Mouse (Mus musculus) testis, postnatal 14 days (tissue): ENCODE measurements around the gene Macrod1.

Experiments used
- DNase-seq: peaks from one replicate; pipeline ENCODE4 v3.0.0; 2021; ENCODE audit warnings: low spot score

The Macrod1 gene

DNA sequence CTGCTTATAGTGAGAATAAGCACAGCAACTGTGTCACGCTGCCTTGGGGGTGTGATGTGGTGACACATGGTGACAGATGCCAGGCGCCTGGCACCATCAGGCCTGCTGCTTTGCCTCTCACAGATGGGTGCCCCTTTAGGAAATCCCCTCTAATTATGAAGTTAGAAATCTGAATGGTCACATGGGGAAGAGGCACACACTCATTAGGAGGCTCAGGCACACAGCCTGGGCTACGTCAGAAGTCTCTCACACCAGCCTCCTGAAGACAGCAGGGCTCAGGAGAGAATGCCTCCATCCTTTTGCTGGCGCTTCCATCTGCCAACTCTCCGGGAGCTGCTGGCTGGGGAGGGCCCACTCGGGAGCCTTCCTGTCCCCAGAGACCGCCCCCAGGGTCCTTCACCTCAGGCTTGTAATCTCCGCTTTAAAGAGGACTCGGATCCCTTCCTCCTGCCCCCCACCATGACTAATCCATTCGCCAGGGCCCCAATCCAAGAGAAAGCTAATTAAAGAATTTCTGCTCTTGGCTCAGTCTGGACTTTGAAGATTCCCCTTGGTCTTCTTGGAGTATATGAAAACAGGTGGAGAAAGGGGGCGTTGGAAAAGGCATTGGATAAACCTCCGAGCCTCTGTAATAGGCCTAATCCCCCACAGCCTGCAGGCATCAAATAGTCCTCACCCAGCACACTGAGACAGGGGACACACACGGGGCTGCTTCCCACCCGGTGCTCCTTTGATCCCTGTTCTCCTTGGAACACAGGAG is 26.6 kb downstream of the Macrod1 start:
- no peak for DNase-seq

DNA sequence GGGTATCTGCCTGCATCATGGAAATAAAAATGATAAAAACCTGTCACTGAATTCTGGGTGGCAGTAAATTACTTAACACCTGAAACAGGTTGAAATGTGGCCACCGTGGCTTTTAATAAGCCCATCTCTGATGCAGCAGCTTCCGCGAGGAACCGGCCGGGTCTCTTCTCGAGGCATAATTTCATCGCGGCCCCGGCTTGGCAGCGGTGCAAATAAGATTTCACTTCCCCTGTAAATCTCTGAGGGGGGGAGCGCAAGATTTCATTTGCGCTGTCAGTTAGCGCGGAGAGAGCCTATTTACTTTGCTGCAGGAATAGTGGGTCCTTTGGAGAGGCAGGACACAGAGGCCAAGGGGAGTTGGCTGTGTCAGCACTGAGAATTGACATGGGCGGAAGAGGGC is 28.1 kb downstream of the Macrod1 start:
- no peak for DNase-seq

DNA sequence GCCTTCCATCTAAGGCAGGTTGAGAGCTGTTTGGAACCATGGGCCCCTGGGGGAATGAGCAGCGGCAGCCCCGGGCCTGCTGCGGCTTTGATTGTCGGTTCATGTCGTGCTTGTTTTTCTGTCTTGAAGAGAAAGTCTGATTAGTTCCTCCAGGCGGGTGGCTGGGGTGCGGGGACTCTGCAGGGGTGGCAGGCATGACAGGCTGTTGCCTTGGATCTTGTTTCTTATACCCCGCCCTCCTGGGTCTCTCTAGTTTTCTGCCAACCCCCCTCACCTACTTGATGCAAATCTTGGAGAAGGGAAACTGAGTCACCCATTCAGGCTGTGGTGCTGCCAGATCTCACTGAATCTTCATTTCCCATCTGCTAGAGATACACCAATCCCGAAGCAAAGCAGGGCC is 31.9 kb downstream of the Macrod1 start:
- no peak for DNase-seq

DNA sequence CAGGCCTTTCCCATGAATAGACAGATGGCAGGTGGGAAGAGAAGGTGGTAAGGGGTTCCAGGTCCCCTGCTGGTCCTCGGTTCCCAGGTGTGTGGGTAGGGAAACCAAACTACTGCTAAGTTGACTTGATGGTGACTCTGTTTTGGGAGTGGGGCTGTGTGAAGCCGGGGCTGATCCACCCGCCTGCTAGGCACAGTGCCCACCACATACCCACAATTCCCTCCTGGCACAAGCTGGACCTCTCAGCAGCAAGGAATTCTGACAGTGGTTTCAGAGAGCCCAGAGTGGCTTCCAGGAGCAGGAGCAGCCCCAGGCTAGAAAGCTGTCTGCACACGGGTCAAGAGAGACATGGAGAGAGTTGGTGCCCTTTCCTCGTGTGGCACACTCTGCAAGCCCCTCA is 32.4 kb downstream of the Macrod1 start:
- no peak for DNase-seq

- no peak for DNase-seq
Measured at GRCm38 (mm10) chr19:7089842-7090251, 33.2 kb downstream of the Macrod1 start.

DNA sequence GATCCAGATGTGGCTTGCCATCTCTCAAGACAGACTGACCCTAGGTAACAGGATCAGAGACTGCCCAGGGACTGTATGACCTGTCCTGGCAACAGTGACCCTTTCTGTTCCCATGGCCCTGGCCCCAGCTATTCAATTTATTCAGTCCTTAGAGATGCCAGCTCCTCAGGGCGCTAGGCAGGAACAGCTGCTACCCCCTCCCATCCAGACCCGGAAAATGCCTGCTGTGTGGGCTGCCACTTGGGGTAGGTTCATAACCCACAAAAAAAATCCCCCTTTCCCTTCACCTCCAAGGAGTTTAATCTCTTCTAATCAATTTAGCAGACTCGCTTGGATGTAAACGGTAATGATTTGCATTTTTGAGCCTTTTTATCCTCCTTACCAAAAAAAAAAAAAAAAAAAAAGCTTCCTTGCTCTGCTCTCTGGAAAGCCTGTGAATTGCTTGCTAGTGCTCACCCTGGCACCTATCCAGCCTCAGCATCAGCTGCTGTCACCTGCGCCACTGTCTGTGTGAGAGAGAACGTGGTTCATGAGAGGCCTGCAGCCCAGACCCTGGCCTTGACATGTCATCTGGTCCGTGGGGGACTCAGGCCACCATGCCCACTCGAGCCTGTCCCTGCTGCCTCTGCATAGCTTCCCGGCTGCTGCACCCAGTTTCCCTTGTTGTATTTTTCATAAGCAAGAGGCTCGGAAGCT is 33.9 kb downstream of the Macrod1 start:
- no peak for DNase-seq

- no peak for DNase-seq
Measured at GRCm38 (mm10) chr19:7091448-7092050, 34.9 kb downstream of the Macrod1 start.

GRCm38 (mm10) chr19:7092756-7093155 is 36.1 kb downstream of the Macrod1 start:
- DNase-seq, result no peak

DNA sequence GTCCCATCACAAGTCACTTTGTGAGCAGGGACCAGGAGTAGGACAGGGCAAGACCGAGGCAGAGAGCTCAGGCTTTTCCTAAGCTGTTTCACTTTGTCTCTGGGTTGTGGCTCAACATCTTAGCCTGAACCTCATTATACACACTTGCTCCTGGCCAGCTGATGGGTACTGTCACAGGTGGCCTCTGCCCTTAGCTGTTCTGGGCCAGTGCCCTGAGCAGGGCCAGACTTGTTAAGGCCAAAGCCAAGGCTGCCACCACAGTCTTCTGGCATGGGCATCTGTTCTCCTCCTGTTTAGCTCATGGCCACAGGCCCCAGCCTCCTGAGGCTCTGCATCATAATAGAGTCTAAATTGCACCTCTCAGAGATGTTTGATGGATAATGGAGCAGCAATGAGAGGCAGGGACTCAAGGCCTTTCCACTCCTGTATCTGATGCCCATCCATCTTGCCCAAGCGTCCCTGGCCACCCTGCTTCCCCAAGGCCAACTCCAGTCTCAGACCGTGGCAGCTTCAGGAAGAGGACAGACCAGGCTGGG is 43.1 kb downstream of the Macrod1 start:
- no peak for DNase-seq

- DNase-seq, result no peak
Measured at GRCm38 (mm10) chr19:7102039-7102438, 45.4 kb downstream of the Macrod1 start.

DNA sequence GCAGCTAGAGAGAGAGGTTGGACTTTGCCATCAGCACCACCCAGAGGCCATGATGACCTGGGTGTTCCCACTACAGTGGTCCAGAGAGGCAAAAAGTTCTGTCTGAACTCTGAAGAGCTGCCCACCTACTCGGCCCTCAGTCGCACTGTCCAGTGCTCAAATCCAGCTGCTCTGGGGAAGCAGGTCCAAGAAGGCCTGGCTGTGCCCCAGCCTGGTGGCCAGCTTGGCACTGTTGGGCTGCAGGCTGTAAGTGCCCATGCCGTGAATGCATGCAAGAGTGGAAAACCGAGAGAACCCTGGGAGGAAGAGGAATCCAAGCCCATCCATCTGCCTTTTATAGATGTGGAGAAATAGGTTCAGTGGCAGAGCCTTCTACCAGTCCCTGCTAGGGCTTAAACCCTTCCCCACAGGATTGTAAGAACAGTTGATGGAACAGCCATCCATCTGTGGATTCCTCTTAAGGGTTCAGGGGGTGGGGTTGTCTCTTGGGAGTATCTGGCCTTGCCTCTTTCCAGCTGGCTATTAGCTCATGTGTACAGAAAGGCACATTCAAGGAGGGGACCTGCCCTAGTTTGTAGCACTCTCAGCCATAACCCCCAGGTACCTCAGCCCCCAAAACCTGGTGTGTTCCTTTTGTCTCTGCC is 46.9 kb downstream of the Macrod1 start:
- DNase-seq, result no peak

- no peak for DNase-seq
Measured at GRCm38 (mm10) chr19:7103993-7104401, 47.4 kb downstream of the Macrod1 start.

DNA sequence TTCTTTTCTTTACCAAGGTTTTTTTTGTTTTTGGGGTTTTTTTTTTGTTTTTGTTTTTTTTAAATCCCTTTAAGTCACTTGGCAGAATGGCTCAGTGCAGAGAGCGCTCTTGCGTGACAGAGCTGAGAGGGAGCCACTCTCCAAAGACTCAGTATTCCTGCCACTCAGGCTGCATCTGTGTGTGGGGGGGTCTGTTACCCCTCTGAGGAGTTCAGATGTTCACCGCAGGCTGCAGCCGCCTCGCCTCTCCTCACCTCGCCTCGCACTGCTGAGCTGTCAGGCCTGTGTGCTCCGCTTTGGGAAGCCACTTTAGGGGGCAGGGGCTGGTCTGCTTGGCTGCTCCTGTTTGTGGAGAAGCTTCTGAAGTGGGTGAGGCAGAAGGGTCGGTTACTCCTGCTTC is 48.9 kb downstream of the Macrod1 start, which contains the start of gene Flrt1:
Flrt1 (minus strand) TSS at position 186 of the 400 bp plus-strand sequence.
- DNase-seq, result no peak

DNA sequence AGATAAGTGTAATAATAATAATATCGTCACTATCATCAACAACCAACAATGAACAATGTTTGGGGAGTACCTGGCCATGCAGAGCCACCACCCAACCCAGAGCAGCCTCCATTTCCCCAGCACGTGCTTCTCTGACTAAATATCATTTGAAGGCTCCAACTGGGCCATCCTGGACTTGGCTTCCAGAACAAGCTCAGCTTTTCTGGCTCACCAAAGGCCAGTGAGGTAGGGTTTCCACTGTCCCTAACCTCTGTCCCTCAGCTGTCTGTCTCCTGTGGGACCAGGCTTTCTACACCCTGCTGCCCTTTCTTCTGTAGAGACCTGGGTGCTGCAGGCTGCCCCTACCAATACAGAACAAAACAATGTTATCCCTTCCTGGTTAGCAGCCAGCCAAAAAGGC is 50.0 kb downstream of the Macrod1 start:
- DNase-seq, result no peak

GRCm38 (mm10) chr19:7107174-7107573 is 50.6 kb downstream of the Macrod1 start:
- DNase-seq, result no peak

DNA sequence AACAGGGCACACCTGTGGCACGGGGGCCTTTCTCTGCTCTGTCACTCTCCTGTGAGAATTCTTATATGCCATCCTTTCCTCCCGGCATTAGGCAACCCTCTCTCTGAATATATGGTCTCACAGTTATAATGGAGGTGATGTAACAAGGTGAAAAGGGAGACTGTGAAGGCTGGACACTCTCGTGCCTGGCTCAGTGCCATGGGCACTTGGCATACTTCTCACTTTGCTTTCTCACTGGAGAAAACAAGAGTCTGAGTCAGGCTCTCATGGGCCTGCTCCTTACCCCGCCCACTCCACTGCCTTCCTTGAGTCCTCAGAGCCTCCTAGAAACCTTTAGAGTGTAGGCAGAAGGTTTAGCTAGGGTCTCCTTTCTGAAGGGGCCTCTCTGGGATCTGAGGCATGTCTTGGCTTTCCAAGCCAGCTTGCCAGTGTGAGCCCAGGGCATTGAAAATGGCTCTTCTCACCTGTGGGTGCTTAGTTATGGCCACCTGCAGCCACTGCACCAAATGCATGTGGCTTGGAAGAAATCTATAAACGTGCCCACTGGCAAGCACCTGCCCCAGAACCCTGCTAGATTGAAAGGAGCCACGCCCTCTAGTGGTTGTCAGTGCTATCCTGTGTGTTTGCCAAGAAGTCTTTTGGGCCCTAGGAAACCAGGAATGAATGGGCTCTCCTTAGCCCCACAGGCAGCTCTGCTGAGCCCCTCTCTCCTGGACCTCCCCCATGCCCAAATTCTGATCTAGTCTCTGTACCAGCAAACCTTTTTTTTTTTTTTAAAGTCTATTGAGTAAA is 51.7 kb downstream of the Macrod1 start:
- DNase-seq, result no peak

DNA sequence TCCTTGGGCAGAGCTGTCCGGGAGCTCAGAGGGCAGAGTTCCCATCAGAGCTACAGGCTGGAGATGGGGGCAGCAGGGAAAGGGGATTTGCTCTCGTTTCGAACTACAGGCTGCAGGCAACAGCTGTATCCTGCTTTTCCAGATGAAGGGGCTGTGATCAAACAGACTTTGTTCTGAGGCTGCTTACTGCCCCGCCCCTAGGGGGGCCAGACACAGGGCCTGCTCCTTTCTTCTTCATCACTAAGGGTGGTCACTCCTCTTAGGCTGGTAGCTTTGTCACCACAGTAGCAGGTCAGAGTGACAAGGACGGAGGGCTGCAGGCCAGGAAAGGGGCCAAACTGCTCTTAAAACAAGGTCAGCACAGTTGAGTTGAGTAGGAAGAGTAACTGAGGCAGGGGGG is 53.5 kb downstream of the Macrod1 start:
- DNase-seq, result no peak

DNA sequence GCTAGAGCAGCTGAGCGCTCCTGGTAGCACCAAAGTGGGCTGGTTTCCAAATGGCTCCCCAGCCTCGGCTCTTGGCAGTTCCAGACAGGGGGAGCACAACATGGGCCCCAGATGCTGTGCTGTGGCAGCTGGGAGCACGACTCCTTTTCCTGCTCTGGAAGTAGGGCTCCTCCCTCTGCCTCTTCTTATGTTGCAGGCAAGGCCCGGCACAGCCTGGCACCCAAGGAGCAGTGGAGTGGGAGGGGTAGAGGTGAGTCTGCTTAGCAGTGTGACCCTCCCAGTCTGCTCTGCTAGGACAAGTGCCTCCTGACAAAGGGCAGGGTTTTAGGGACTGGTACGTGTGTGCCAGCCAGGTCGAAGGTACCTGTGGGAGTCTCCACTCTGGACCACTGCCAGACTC is 54.3 kb downstream of the Macrod1 start:
- DNase-seq, result no peak

GRCm38 (mm10) chr19:7111309-7111708 is 54.7 kb downstream of the Macrod1 start:
- DNase-seq, result no peak

GRCm38 (mm10) chr19:7111710-7112109 is 55.1 kb downstream of the Macrod1 start:
- no peak for DNase-seq

DNA sequence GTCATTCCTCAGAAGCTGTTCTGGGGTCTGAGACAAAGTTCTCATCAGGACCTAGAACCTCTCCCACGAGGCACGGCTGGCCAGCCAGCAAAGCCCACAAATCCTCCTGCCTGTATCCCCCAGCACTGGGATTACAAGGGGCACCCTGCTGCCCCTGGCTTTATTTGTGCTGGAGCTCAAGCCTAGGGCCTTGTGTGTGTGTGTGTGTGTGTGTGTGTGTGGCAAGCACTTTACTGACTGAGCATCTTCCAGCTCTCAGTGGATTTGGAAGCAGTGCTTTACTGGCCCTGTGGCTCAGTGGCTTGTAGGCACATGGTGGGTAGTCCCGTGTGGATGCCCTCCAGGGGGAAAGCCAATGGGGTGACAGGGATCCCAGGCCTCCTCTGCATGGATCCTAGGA is 56.0 kb downstream of the Macrod1 start:
- no peak for DNase-seq

- no peak for DNase-seq
Measured at GRCm38 (mm10) chr19:7113574-7113973, 57.0 kb downstream of the Macrod1 start.
